Mouse (Mus musculus): ENCODE data around the gene Sh3bp5. TPM values are rescaled to one million over a fixed set of nuclear protein-coding genes. Genes with fewer than 3 reads are reported as not detected.

Sh3bp5 gene
- polyA plus RNA-seq, 1 experiment from 2014 or later = 26.7 TPM

- Histone ChIP-seq H3K36me3 (ENCODE audit: control insufficient read depth, insufficient read depth, low read length) (no peaks in the 10 kb centered on the region), H3K9me3 (ENCODE audit: control insufficient read depth, low read length) (no peaks in the 10 kb centered on the region), H3K9ac (ENCODE audit: low read length) (no peak overlapping the region), H3K4me1 (ENCODE audit: control insufficient read depth, insufficient read depth, low read length) (no peaks in the 10 kb centered on the region), H3K27ac (replicated peaks; ENCODE audit: low read depth, low read length) (no peak overlapping the region), H3K4me3 (ENCODE audit: low read depth, low read length) (no peak overlapping the region), H3K4me2 (ENCODE audit: low read depth, severe bottlenecking) (no peak overlapping the region), H3K27me3 (ENCODE audit: control insufficient read depth, insufficient read depth, low read length) (no peaks in the 10 kb centered on the region)
- no peak for ATAC-seq (ENCODE audit: insufficient number of reproducible peaks, low FRiP score, low TSS enrichment, low read depth)
- 83% methylated on average over 10 of the region's 10 CpGs for WGBS
- DNase-seq (ENCODE audit: low spot score) = no peak
These were observed 116.3 kb downstream of the Sh3bp5 start for GRCm38 (mm10) chr14:31319546-31319945.

GRCm38 (mm10) chr14:31317754-31318153, 118.1 kb downstream of the Sh3bp5 start:
- no peaks in the 10 kb centered on the region for H3K4me1 ChIP-seq (ENCODE audit: control insufficient read depth, insufficient read depth, low read length)
- H3K27ac ChIP-seq (replicated peaks; ENCODE audit: low read depth, low read length) = no peak overlapping the region

GRCm38 (mm10) chr14:31316613-31317012, 119.3 kb downstream of the Sh3bp5 start:
- ATAC-seq (ENCODE audit: insufficient number of reproducible peaks, low FRiP score, low TSS enrichment, low read depth) = no peak

More at GRCm38 (mm10) chr14:31317754-31318153, 118.1 kb downstream of the Sh3bp5 start:
- DNase-seq (ENCODE audit: low spot score) (no peak), ATAC-seq (ENCODE audit: insufficient number of reproducible peaks, low FRiP score, low TSS enrichment, low read depth) (no peak)
- no peaks in the 10 kb centered on the region for H3K36me3 ChIP-seq (ENCODE audit: control insufficient read depth, insufficient read depth, low read length)
- 86% methylated on average over 3 of the region's 3 CpGs for WGBS
- no peak overlapping the region for H3K4me2 ChIP-seq (ENCODE audit: low read depth, severe bottlenecking)
- no peaks in the 10 kb centered on the region for H3K9me3 ChIP-seq (ENCODE audit: control insufficient read depth, low read length)
- H3K4me3 ChIP-seq (ENCODE audit: low read depth, low read length) = no peak overlapping the region
- no peak overlapping the region for H3K9ac ChIP-seq (ENCODE audit: low read length)
- no peaks in the 10 kb centered on the region for H3K27me3 ChIP-seq (ENCODE audit: control insufficient read depth, insufficient read depth, low read length)

GRCm38 (mm10) chr14:31313192-31313591, 122.7 kb downstream of the Sh3bp5 start:
- ATAC-seq (ENCODE audit: insufficient number of reproducible peaks, low FRiP score, low TSS enrichment, low read depth) (no peak), DNase-seq (ENCODE audit: low spot score) (no peak)
- H3K4me1 ChIP-seq (ENCODE audit: control insufficient read depth, insufficient read depth, low read length) = no peaks in the 10 kb centered on the region
- H3K9me3 ChIP-seq (ENCODE audit: control insufficient read depth, low read length) = no peaks in the 10 kb centered on the region
- H3K4me2 ChIP-seq (ENCODE audit: low read depth, severe bottlenecking) = no peak overlapping the region
- H3K27ac ChIP-seq (replicated peaks; ENCODE audit: low read depth, low read length) = no peak overlapping the region
- H3K9ac ChIP-seq (ENCODE audit: low read length) = no peak overlapping the region
- no peaks in the 10 kb centered on the region for H3K36me3 ChIP-seq (ENCODE audit: control insufficient read depth, insufficient read depth, low read length)
- no peaks in the 10 kb centered on the region for H3K27me3 ChIP-seq (ENCODE audit: control insufficient read depth, insufficient read depth, low read length)
- WGBS = 70% methylated on average over 3 of the region's 3 CpGs
- no peak overlapping the region for H3K4me3 ChIP-seq (ENCODE audit: low read depth, low read length)

More at GRCm38 (mm10) chr14:31316613-31317012, 119.3 kb downstream of the Sh3bp5 start:
- Histone ChIP-seq H3K36me3 (ENCODE audit: control insufficient read depth, insufficient read depth, low read length) (no peaks in the 10 kb centered on the region), H3K4me2 (ENCODE audit: low read depth, severe bottlenecking) (no peak overlapping the region), H3K27ac (replicated peaks; ENCODE audit: low read depth, low read length) (no peak overlapping the region), H3K4me1 (ENCODE audit: control insufficient read depth, insufficient read depth, low read length) (no peaks in the 10 kb centered on the region), H3K9ac (ENCODE audit: low read length) (no peak overlapping the region), H3K4me3 (ENCODE audit: low read depth, low read length) (no peak overlapping the region), H3K9me3 (ENCODE audit: control insufficient read depth, low read length) (no peaks in the 10 kb centered on the region), H3K27me3 (ENCODE audit: control insufficient read depth, insufficient read depth, low read length) (no peaks in the 10 kb centered on the region)
- WGBS = 65% methylated on average over 12 of the region's 12 CpGs
- DNase-seq (ENCODE audit: low spot score) = no peak

Other genes with a start within 250 kb of the Sh3bp5 start
- gene Tnnc1, start 227.8 kb downstream of the Sh3bp5 start, polyA plus RNA-seq (2014; fragmentation: Nextera tagmentation; extraction: Ambion mirVana) = 16.6 and 18.7 TPM in 2 replicates
- gene Nisch, start 219.1 kb downstream of the Sh3bp5 start, polyA plus RNA-seq (2014; fragmentation: Nextera tagmentation; extraction: Ambion mirVana) = 346 and 377 TPM in 2 replicates
- 0.09 and 0.20 TPM in 2 replicates for gene Sema3g, start 218.2 kb downstream of the Sh3bp5 start, polyA plus RNA-seq (2014; fragmentation: Nextera tagmentation; extraction: Ambion mirVana)
- 12.7 and 13.5 TPM in 2 replicates for gene Phf7, start 184.8 kb downstream of the Sh3bp5 start, polyA plus RNA-seq (2014; fragmentation: Nextera tagmentation; extraction: Ambion mirVana)
- 111 and 112 TPM in 2 replicates for gene Bap1, start 184.6 kb downstream of the Sh3bp5 start, polyA plus RNA-seq (2014; fragmentation: Nextera tagmentation; extraction: Ambion mirVana)
- gene Dnah1, start 112.2 kb downstream of the Sh3bp5 start, polyA plus RNA-seq (2014; fragmentation: Nextera tagmentation; extraction: Ambion mirVana) = 9.1 and 9.4 TPM in 2 replicates
- gene Capn7, start 99.4 kb downstream of the Sh3bp5 start, polyA plus RNA-seq (2014; fragmentation: Nextera tagmentation; extraction: Ambion mirVana) = 34.5 and 36.8 TPM in 2 replicates
- 29.3 and 31.5 TPM in 2 replicates for gene Eaf1, start 58.3 kb upstream of the Sh3bp5 start, polyA plus RNA-seq (2014; fragmentation: Nextera tagmentation; extraction: Ambion mirVana)
- 90.7 and 92.8 TPM in 2 replicates for gene Mettl6, start 59.0 kb upstream of the Sh3bp5 start, polyA plus RNA-seq (2014; fragmentation: Nextera tagmentation; extraction: Ambion mirVana)
- 0.24 and 0.51 TPM in 2 replicates for gene Colq, start 155.3 kb upstream of the Sh3bp5 start, polyA plus RNA-seq (2014; fragmentation: Nextera tagmentation; extraction: Ambion mirVana)
- 1.0 and 1.6 TPM in 2 replicates for gene Gm49387, start 204.8 kb upstream of the Sh3bp5 start, polyA plus RNA-seq (2014; fragmentation: Nextera tagmentation; extraction: Ambion mirVana)
- gene Btd, start 204.9 kb upstream of the Sh3bp5 start, polyA plus RNA-seq (2014; fragmentation: Nextera tagmentation; extraction: Ambion mirVana) = 18.1 and 18.9 TPM in 2 replicates
- gene Hacl1, start 205.2 kb upstream of the Sh3bp5 start, polyA plus RNA-seq (2014; fragmentation: Nextera tagmentation; extraction: Ambion mirVana) = 6.5 and 10.9 TPM in 2 replicates

Data from limb, embryonic 11.5 days (tissue).